Mouse (Mus musculus): ENCODE data around the gene Hcn4. TPM values are rescaled to one million over a fixed set of nuclear protein-coding genes. Genes with fewer than 3 reads are reported as not detected.
A peak's percentile ranks its signal among the peaks of the same experiment; 100 is the strongest.

Gene Hcn4
- polyA plus RNA-seq, 1 experiment from 2014 or later = 0.15 TPM

- H3K36me3 ChIP-seq = no peaks in the 10 kb centered on the region
- H3K4me3 ChIP-seq = no peak overlapping the region
- H3K27ac ChIP-seq = no peak overlapping the region
- H3K4me1 ChIP-seq = peaks cover 9% of the 10 kb centered on the region
- no peak for ATAC-seq (ENCODE audit: insufficient number of reproducible peaks, low FRiP score, low TSS enrichment, low read depth)
- peaks cover 62% of the 10 kb centered on the region for H3K27me3 ChIP-seq
- H3K9ac ChIP-seq = no peak overlapping the region
- WGBS = 33% methylated on average over 3 of the region's 3 CpGs
- no peaks in the 10 kb centered on the region for H3K9me3 ChIP-seq
- no peak overlapping the region for H3K4me2 ChIP-seq
Observed at GRCm38 (mm10) chr9:58817676-58818075, 5.5 kb upstream of the Hcn4 start.

- Histone ChIP-seq H3K36me3 (no peaks in the 10 kb centered on the region), H3K27me3 (peaks cover 81% of the 10 kb centered on the region), H3K4me1 (peaks cover 22% of the 10 kb centered on the region), H3K9me3 (no peaks in the 10 kb centered on the region), H3K4me2 (peak overlapping the region; percentile 99), H3K4me3 (peak overlapping the region; percentile 74), H3K9ac (peak overlapping the region; percentile 39), H3K27ac (no peak overlapping the region)
- 0% methylated on average over 60 of the region's 62 CpGs for whole genome bisulfite sequencing
- peak; percentile 68; the same call in 1 of the 2 replicates for ATAC-seq (ENCODE audit: insufficient number of reproducible peaks, low FRiP score, low TSS enrichment, low read depth)
Observed at GRCm38 (mm10) chr9:58822431-58823091, 651 bp upstream of the Hcn4 start.

- H3K4me2 ChIP-seq = peak overlapping the region; percentile 99
- H3K27ac ChIP-seq = no peak overlapping the region
- under 1% methylated on average over 35 of the region's 35 CpGs for WGBS
- no peaks in the 10 kb centered on the region for H3K36me3 ChIP-seq
- no peaks in the 10 kb centered on the region for H3K9me3 ChIP-seq
- H3K9ac ChIP-seq = peak overlapping the region; percentile 39
- ATAC-seq (ENCODE audit: insufficient number of reproducible peaks, low FRiP score, low TSS enrichment, low read depth) = no peak
- peak overlapping the region; percentile 74 for H3K4me3 ChIP-seq
- H3K27me3 ChIP-seq = peaks cover 80% of the 10 kb centered on the region
- H3K4me1 ChIP-seq = peaks cover 22% of the 10 kb centered on the region
Observed at GRCm38 (mm10) chr9:58823918-58824215, 655 bp downstream of the Hcn4 start.

GRCm38 (mm10) chr9:58829627-58830026 lies 6.4 kb downstream of the Hcn4 start:
- 58% methylated on average over 4 of the region's 4 CpGs for WGBS
- Histone ChIP-seq H3K27ac (no peak overlapping the region), H3K27me3 (peaks cover 23% of the 10 kb centered on the region), H3K9ac (no peak overlapping the region), H3K4me3 (no peak overlapping the region), H3K36me3 (no peaks in the 10 kb centered on the region), H3K9me3 (no peaks in the 10 kb centered on the region), H3K4me2 (no peak overlapping the region), H3K4me1 (no peaks in the 10 kb centered on the region)
- no peak for ATAC-seq (ENCODE audit: insufficient number of reproducible peaks, low FRiP score, low TSS enrichment, low read depth)

GRCm38 (mm10) chr9:58832939-58833338 lies 9.7 kb downstream of the Hcn4 start:
- 35% methylated on average over 3 of the region's 3 CpGs for WGBS
- Histone ChIP-seq H3K4me3 (no peak overlapping the region), H3K4me2 (no peak overlapping the region), H3K27me3 (no peaks in the 10 kb centered on the region; the same call in 1 of the 2 replicates), H3K4me1 (no peaks in the 10 kb centered on the region), H3K9me3 (no peaks in the 10 kb centered on the region), H3K36me3 (no peaks in the 10 kb centered on the region), H3K27ac (no peak overlapping the region), H3K9ac (no peak overlapping the region)
- no peak for ATAC-seq (ENCODE audit: insufficient number of reproducible peaks, low FRiP score, low TSS enrichment, low read depth)

- Histone ChIP-seq H3K4me3 (no peak overlapping the region), H3K9me3 (no peaks in the 10 kb centered on the region), H3K27me3 (no peaks in the 10 kb centered on the region), H3K4me2 (no peak overlapping the region), H3K9ac (no peak overlapping the region), H3K36me3 (no peaks in the 10 kb centered on the region), H3K4me1 (no peaks in the 10 kb centered on the region), H3K27ac (no peak overlapping the region)
- no peak for ATAC-seq (ENCODE audit: insufficient number of reproducible peaks, low FRiP score, low TSS enrichment, low read depth)
- WGBS = 60% methylated on average over 5 of the region's 5 CpGs
Observed at GRCm38 (mm10) chr9:58837174-58837573, 14.0 kb downstream of the Hcn4 start.

- Histone ChIP-seq H3K9me3 (no peaks in the 10 kb centered on the region), H3K27ac (no peak overlapping the region), H3K4me2 (no peak overlapping the region), H3K4me3 (no peak overlapping the region), H3K4me1 (no peaks in the 10 kb centered on the region), H3K27me3 (no peaks in the 10 kb centered on the region), H3K36me3 (no peaks in the 10 kb centered on the region), H3K9ac (no peak overlapping the region)
- no peak for ATAC-seq (ENCODE audit: insufficient number of reproducible peaks, low FRiP score, low TSS enrichment, low read depth)
- WGBS = 76% methylated on average over 5 of the region's 5 CpGs
Observed at GRCm38 (mm10) chr9:58838504-58838903, 15.3 kb downstream of the Hcn4 start.

- Histone ChIP-seq H3K4me3 (no peak overlapping the region), H3K27me3 (no peaks in the 10 kb centered on the region), H3K9me3 (no peaks in the 10 kb centered on the region), H3K36me3 (no peaks in the 10 kb centered on the region), H3K4me1 (no peaks in the 10 kb centered on the region), H3K9ac (no peak overlapping the region), H3K4me2 (no peak overlapping the region), H3K27ac (no peak overlapping the region)
- 17% methylated on average over 6 of the region's 6 CpGs for WGBS
- no peak for ATAC-seq (ENCODE audit: insufficient number of reproducible peaks, low FRiP score, low TSS enrichment, low read depth)
Observed at GRCm38 (mm10) chr9:58841655-58842054, 18.4 kb downstream of the Hcn4 start.

GRCm38 (mm10) chr9:58844597-58844996 lies 21.4 kb downstream of the Hcn4 start:
- ATAC-seq (ENCODE audit: insufficient number of reproducible peaks, low FRiP score, low TSS enrichment, low read depth) = no peak
- no peak overlapping the region for H3K9ac ChIP-seq
- no peak overlapping the region for H3K27ac ChIP-seq
- WGBS = 85% methylated on average over 3 of the region's 3 CpGs
- H3K4me2 ChIP-seq = no peak overlapping the region
- no peaks in the 10 kb centered on the region for H3K4me1 ChIP-seq
- H3K36me3 ChIP-seq = no peaks in the 10 kb centered on the region
- no peak overlapping the region for H3K4me3 ChIP-seq
- H3K9me3 ChIP-seq = no peaks in the 10 kb centered on the region
- no peaks in the 10 kb centered on the region for H3K27me3 ChIP-seq

- Histone ChIP-seq H3K4me2 (no peak overlapping the region), H3K36me3 (no peaks in the 10 kb centered on the region), H3K27me3 (no peaks in the 10 kb centered on the region), H3K9ac (no peak overlapping the region), H3K9me3 (no peaks in the 10 kb centered on the region), H3K4me1 (no peaks in the 10 kb centered on the region), H3K27ac (no peak overlapping the region), H3K4me3 (no peak overlapping the region)
- no peak for ATAC-seq (ENCODE audit: insufficient number of reproducible peaks, low FRiP score, low TSS enrichment, low read depth)
- WGBS = 39% methylated on average over 3 of the region's 3 CpGs
Observed at GRCm38 (mm10) chr9:58847008-58847407, 23.8 kb downstream of the Hcn4 start.

GRCm38 (mm10) chr9:58847676-58848075 lies 24.5 kb downstream of the Hcn4 start:
- Histone ChIP-seq H3K27me3 (no peaks in the 10 kb centered on the region), H3K9ac (no peak overlapping the region), H3K36me3 (no peaks in the 10 kb centered on the region), H3K27ac (no peak overlapping the region), H3K9me3 (no peaks in the 10 kb centered on the region), H3K4me1 (no peaks in the 10 kb centered on the region), H3K4me2 (no peak overlapping the region), H3K4me3 (no peak overlapping the region)
- WGBS = 67% methylated on average over 7 of the region's 7 CpGs
- ATAC-seq (ENCODE audit: insufficient number of reproducible peaks, low FRiP score, low TSS enrichment, low read depth) = no peak

GRCm38 (mm10) chr9:58849576-58850315 lies 26.5 kb downstream of the Hcn4 start:
- no peaks in the 10 kb centered on the region for H3K4me1 ChIP-seq
- H3K4me3 ChIP-seq = no peak overlapping the region
- ATAC-seq (ENCODE audit: insufficient number of reproducible peaks, low FRiP score, low TSS enrichment, low read depth) = no peak
- H3K9ac ChIP-seq = no peak overlapping the region
- no peaks in the 10 kb centered on the region for H3K36me3 ChIP-seq
- H3K9me3 ChIP-seq = no peaks in the 10 kb centered on the region
- no peak overlapping the region for H3K4me2 ChIP-seq
- H3K27ac ChIP-seq = no peak overlapping the region
- WGBS = 53% methylated on average over 13 of the region's 13 CpGs
- H3K27me3 ChIP-seq = no peaks in the 10 kb centered on the region

All from limb, embryonic 15.5 days (tissue).